Mouse (Mus musculus): Measurements from ENCODE around the gene Cbr2.
A peak's percentile ranks its signal among the peaks of the same experiment; 100 is the strongest.

Cbr2 gene

GRCm38 (mm10) chr11:120730331-120730870 is 1.5 kb downstream of the Cbr2 start:
- no peak for DNase-seq

- peak; percentile 68 for DNase-seq
These were observed 2.4 kb downstream of the Cbr2 start for GRCm38 (mm10) chr11:120729432-120730050.

- no peak for DNase-seq
These were observed 3.2 kb downstream of the Cbr2 start for GRCm38 (mm10) chr11:120728530-120729240.

GRCm38 (mm10) chr11:120727564-120727963 is 4.3 kb downstream of the Cbr2 start:
- no peak for DNase-seq

GRCm38 (mm10) chr11:120727169-120727527 is 4.8 kb downstream of the Cbr2 start, which contains the start of gene Dcxr:
Dcxr (minus strand) TSS chr11:120727281.
- peak; percentile 95 for DNase-seq

- DNase-seq = peak; percentile 61
These were observed 5.4 kb downstream of the Cbr2 start for GRCm38 (mm10) chr11:120726243-120727168.

GRCm38 (mm10) chr11:120723509-120723908 is 8.4 kb downstream of the Cbr2 start:
- no peak for DNase-seq

- peak; percentile 69 for DNase-seq
These were observed 9.0 kb downstream of the Cbr2 start for GRCm38 (mm10) chr11:120722761-120723382.

- DNase-seq = no peak
These were observed 9.8 kb downstream of the Cbr2 start for GRCm38 (mm10) chr11:120722067-120722630.

- peak; percentile 83 for DNase-seq
These were observed 10.5 kb downstream of the Cbr2 start, which contains the start of gene Rac3 for GRCm38 (mm10) chr11:120721124-120722066. Rac3 (plus strand) TSS chr11:120721470.

GRCm38 (mm10) chr11:120720450-120720849 is 11.5 kb downstream of the Cbr2 start:
- peak; percentile 87 for DNase-seq

GRCm38 (mm10) chr11:120719841-120720376 is 12.0 kb downstream of the Cbr2 start:
- no peak for DNase-seq

GRCm38 (mm10) chr11:120719242-120719641 is 12.7 kb downstream of the Cbr2 start:
- no peak for DNase-seq

- DNase-seq = no peak
These were observed 16.8 kb downstream of the Cbr2 start for GRCm38 (mm10) chr11:120715131-120715530.

- no peak for DNase-seq
These were observed 17.4 kb downstream of the Cbr2 start for GRCm38 (mm10) chr11:120714546-120714945.

- peak; percentile 99 for DNase-seq
These were observed 18.1 kb downstream of the Cbr2 start, which contains the start of the genes Cenpx and Lrrc45 for GRCm38 (mm10) chr11:120713580-120714518. Cenpx (minus strand) TSS chr11:120713738. Lrrc45 (plus strand) TSS chr11:120713925.

- peak; percentile 71 for DNase-seq
These were observed 18.9 kb downstream of the Cbr2 start for GRCm38 (mm10) chr11:120712771-120713568.

- no peak for DNase-seq
These were observed 19.8 kb downstream of the Cbr2 start for GRCm38 (mm10) chr11:120711980-120712604.

Data from kidney, postnatal 14 days (tissue).